Comparison of ENCODE assay signal across 22 mouse cellular contexts in the genomic region with DNA sequence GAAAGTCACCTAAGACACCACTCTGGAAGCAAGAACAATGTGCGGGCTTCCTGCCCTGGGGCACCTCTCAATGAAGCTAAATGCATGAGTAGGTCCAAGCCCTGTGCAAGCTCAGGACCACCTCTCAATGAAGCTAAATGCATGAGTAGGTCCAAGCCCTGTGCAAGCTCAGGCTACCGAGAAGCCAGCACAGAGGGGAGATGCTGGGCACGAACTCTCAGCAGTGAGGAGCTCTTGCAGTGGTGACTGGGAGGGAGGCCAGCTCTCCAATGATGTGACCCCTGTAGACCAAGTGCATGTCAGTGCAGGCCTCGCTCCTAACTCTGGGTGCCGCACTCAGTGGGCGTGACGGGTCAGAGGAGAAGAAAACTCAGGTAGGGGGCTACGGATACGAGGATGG.
"Had no signal": no experiment of that assay in that cellular context is flagged by ENCODE, and none has a peak within 500 bp of the region (broad histone marks: within the 10 kb centered on the region; RNA-seq: fewer than 3 reads in every experiment).

No protein-coding gene starts in this region.

- H3K27ac ChIP-seq: forebrain, embryonic 15.5 days; heart, embryonic 13.5 days; heart, embryonic 15.5 days; hindbrain, embryonic 13.5 days; hindbrain, embryonic 15.5 days; hindbrain, postnatal 0 days; limb, embryonic 13.5 days; limb, embryonic 15.5 days; liver, embryonic 12.5 days; liver, embryonic 14.5 days had no signal

- H3K4me3 ChIP-seq: forebrain, embryonic 15.5 days; heart, embryonic 13.5 days; heart, embryonic 15.5 days; hindbrain, embryonic 13.5 days; hindbrain, embryonic 15.5 days; limb, embryonic 13.5 days; limb, embryonic 15.5 days; liver, embryonic 12.5 days had no signal

- H3K27me3 ChIP-seq: forebrain, embryonic 15.5 days; heart, embryonic 13.5 days; heart, embryonic 15.5 days; hindbrain, embryonic 13.5 days; hindbrain, embryonic 15.5 days; limb, embryonic 13.5 days; limb, embryonic 15.5 days; liver, embryonic 12.5 days had no signal

- DNase-seq: forebrain, postnatal 0 days; gastrocnemius, postnatal 14 days; gastrocnemius, postnatal 36 days; heart, adult 18-20 months; heart, postnatal 14 days; heart, postnatal 36 days; kidney, adult 11 months; kidney, postnatal 25 days; layer of hippocampus, adult 9-11 months; layer of hippocampus, postnatal 36 days; left cerebral cortex, postnatal 4 days had no signal

- H3K4me1 ChIP-seq: forebrain, embryonic 15.5 days; heart, embryonic 15.5 days; hindbrain, embryonic 13.5 days; hindbrain, embryonic 15.5 days; limb, embryonic 13.5 days; limb, embryonic 15.5 days had no signal

- H3K9ac ChIP-seq: forebrain, embryonic 15.5 days; forebrain, postnatal 0 days; heart, embryonic 13.5 days; heart, embryonic 15.5 days; hindbrain, embryonic 13.5 days; hindbrain, embryonic 15.5 days; limb, embryonic 13.5 days; limb, embryonic 15.5 days; liver, embryonic 12.5 days; liver, embryonic 14.5 days had no signal

- ATAC-seq: forebrain, embryonic 15.5 days; forebrain, postnatal 0 days; hindbrain, postnatal 0 days; liver, embryonic 12.5 days had no signal

- H3K9me3 ChIP-seq: forebrain, embryonic 15.5 days; heart, embryonic 13.5 days; heart, embryonic 15.5 days; hindbrain, embryonic 13.5 days; hindbrain, embryonic 15.5 days; limb, embryonic 13.5 days; limb, embryonic 15.5 days; liver, embryonic 12.5 days had no signal

- H3K4me2 ChIP-seq: forebrain, embryonic 15.5 days; heart, embryonic 11.5 days; heart, embryonic 13.5 days; heart, embryonic 15.5 days; hindbrain, embryonic 13.5 days; hindbrain, embryonic 15.5 days; limb, embryonic 13.5 days; limb, embryonic 15.5 days; liver, embryonic 12.5 days had no signal

- H3K36me3 ChIP-seq: limb, embryonic 15.5 days had no signal
